Mouse (Mus musculus) thymus, adult 2 months (tissue): ENCODE results near the gene C2cd2.

Source experiments
- CTCF ChIP-seq: fragments of 200-500 bp; IDR thresholded peaks from 2 replicates; pipeline ENCODE4 v1.5.1; 2012; ENCODE audit warnings: mild to moderate bottlenecking, control low read depth, low read length, moderate library complexity, borderline replicate concordance; ENCODE audit not compliant: control insufficient read depth, poor library complexity, insufficient read depth; ENCODE audit errors: extremely low read depth
- POLR2A ChIP-seq: fragments of 200-500 bp; IDR thresholded peaks from 2 replicates; pipeline ENCODE4 v1.6.1; 2012; ENCODE audit warnings: mild to moderate bottlenecking, low read length, control low read depth, moderate library complexity; ENCODE audit not compliant: control insufficient read depth, poor library complexity, insufficient read depth; ENCODE audit errors: extremely low read depth

- TF ChIP-seq CTCF (no peak), POLR2A (no peak)
Observed at GRCm38 (mm10) chr16:97950061-97950460, 12.3 kb downstream of the C2cd2 start.
